Mouse (Mus musculus) cerebellum, adult 9-11 months (tissue): Measurements from ENCODE around the gene Fam129b.
A peak's percentile ranks its signal among the peaks of the same experiment; 100 is the strongest.
"Not testable (repeated sequence)": the region's sequence is repeated elsewhere in the genome, so short reads cannot be mapped to it uniquely, and the experiment has no call there.

Experiments
- DNase-seq: peaks from one replicate; pipeline ENCODE4 v3.0.0; 2022

The Fam129b gene

GRCm38 (mm10) chr2:32875675-32876489 lies at the start of gene Fam129b:
Gene Fam129b (plus strand): TSS chr2:32876114.
- peak; percentile 78 for DNase-seq

GRCm38 (mm10) chr2:32828979-32829676 lies 46.8 kb upstream of the Fam129b start:
- no peak for DNase-seq

- DNase-seq = no peak
These were observed 41.4 kb upstream of the Fam129b start for GRCm38 (mm10) chr2:32834496-32834895.

GRCm38 (mm10) chr2:32835588-32835987 lies 40.3 kb upstream of the Fam129b start:
- DNase-seq = no peak

GRCm38 (mm10) chr2:32838147-32838884 lies 37.6 kb upstream of the Fam129b start:
- DNase-seq = no peak

GRCm38 (mm10) chr2:32839261-32839660 lies 36.7 kb upstream of the Fam129b start:
- no peak for DNase-seq

GRCm38 (mm10) chr2:32841099-32841498 lies 34.8 kb upstream of the Fam129b start:
- no peak for DNase-seq

GRCm38 (mm10) chr2:32842558-32842957 lies 33.4 kb upstream of the Fam129b start:
- no peak for DNase-seq

- no peak for DNase-seq
These were observed 30.3 kb upstream of the Fam129b start for GRCm38 (mm10) chr2:32845572-32846100.

GRCm38 (mm10) chr2:32846101-32846804 lies 29.7 kb upstream of the Fam129b start:
- peak; percentile 89 for DNase-seq

GRCm38 (mm10) chr2:32846805-32847467 lies 29.0 kb upstream of the Fam129b start, which contains the start of gene Stxbp1:
Gene Stxbp1 (minus strand): TSS chr2:32847245.
- DNase-seq = peak; percentile 95

- DNase-seq = no peak
These were observed 28.5 kb upstream of the Fam129b start for GRCm38 (mm10) chr2:32847468-32847821.

GRCm38 (mm10) chr2:32852156-32852555 lies 23.8 kb upstream of the Fam129b start:
- peak; percentile 93 for DNase-seq

- DNase-seq = not testable (repeated sequence)
These were observed 22.2 kb upstream of the Fam129b start for GRCm38 (mm10) chr2:32853716-32854115.

- DNase-seq = peak; percentile 90
These were observed 21.7 kb upstream of the Fam129b start for GRCm38 (mm10) chr2:32854206-32854605.

GRCm38 (mm10) chr2:32855046-32855785 lies 20.7 kb upstream of the Fam129b start:
- DNase-seq = peak; percentile 39

GRCm38 (mm10) chr2:32855790-32856465 lies 20.0 kb upstream of the Fam129b start:
- DNase-seq = peak; percentile 30

GRCm38 (mm10) chr2:32857584-32857983 lies 18.3 kb upstream of the Fam129b start:
- DNase-seq = peak; percentile 82

- DNase-seq = peak; percentile 60
These were observed 16.8 kb upstream of the Fam129b start for GRCm38 (mm10) chr2:32859010-32859621.

- DNase-seq = no peak
These were observed 16.3 kb upstream of the Fam129b start for GRCm38 (mm10) chr2:32859622-32860012.
